Mouse (Mus musculus): ENCODE results near the gene Abcc1. TPM values are rescaled to one million over a fixed set of nuclear protein-coding genes. Genes with fewer than 3 reads are reported as not detected.

The Abcc1 gene
- total and polyA plus RNA-seq, 2 experiments from 2014 or later, result 7.5 to 11.9 TPM

DNA sequence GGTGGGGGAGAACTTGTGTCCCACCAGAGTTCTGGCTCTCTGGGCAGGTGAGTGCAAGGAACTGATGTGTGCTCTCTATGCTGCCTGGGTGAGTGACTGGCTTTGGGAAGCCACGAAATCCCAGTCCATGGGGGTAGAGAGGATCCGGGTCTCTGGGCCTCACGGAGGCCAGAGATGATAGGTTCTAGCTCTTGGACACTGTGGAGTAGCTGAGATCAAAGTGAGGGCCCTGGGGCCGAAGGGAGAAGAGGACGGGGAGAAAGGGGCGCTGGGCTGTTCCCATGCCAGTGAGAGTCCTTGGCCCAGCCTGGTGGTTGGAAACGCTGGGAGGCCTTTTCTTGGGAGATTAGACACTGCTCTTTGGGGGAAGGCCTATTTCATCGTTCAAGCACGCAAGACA, 53.8 kb downstream of the Abcc1 start:
- 87% methylated on average over 9 of the region's 9 CpGs for WGBS
- no peaks in the 10 kb centered on the region for H3K27me3 ChIP-seq (ENCODE audit: insufficient read depth, low read length)
- H3K4me3 ChIP-seq (ENCODE audit: low read depth, low read length), result no peak overlapping the region
- H3K36me3 ChIP-seq (ENCODE audit: insufficient read depth, low read length), result peaks cover 26% of the 10 kb centered on the region
- no peak for ATAC-seq (ENCODE audit: low FRiP score)
- H3K27ac ChIP-seq (ENCODE audit: low read depth, low read length), result no peak overlapping the region
- no peak for TF ChIP-seq CTCF (IDR thresholded peaks at IDR 0.05)
- no peak overlapping the region for H3K4me2 ChIP-seq (ENCODE audit: low read depth, low read length, poor library complexity, severe bottlenecking)
- no peaks in the 10 kb centered on the region for H3K4me1 ChIP-seq (ENCODE audit: insufficient read depth, low read length)
- no peaks in the 10 kb centered on the region for H3K9me3 ChIP-seq (ENCODE audit: low read length)
- H3K9ac ChIP-seq (replicated peaks; ENCODE audit: low read length, poor library complexity, severe bottlenecking), result no peak overlapping the region
- no peak for DNase-seq (ENCODE audit: low spot score)

DNA sequence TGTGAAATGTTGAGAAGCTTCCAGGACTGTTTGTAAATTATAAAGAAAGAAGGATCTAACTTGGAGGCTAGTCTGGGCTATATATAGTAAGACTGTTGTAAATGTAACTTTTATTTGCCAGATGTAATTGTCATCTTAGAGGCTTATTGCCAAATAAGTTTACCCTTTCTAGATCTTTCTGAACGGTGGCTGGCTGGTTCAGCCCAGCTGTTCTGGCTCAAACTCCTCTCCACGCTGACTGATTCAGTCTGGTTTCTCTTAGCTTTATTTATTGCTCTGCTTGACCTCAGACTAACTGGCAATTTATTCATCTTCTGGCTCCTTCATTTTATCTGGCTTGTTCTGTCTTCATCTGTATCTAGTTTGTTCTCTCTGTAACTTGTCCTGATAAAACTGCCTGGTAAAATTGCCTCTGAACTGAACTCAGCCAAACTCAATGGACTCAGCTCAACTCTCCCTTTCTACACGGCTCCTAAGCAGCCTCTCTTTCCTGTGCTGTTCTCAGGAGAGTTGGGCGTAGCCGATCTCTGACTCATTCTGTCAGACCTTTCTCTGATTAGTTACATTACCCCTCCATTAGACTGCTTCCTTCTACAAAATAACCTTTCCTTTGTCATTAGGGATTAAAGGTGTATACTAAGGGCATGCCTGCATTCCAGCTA, 55.7 kb downstream of the Abcc1 start:
- no peak overlapping the region for H3K4me3 ChIP-seq (ENCODE audit: low read depth, low read length)
- no peak for TF ChIP-seq CTCF (IDR thresholded peaks at IDR 0.05)
- DNase-seq (ENCODE audit: low spot score) (no peak), ATAC-seq (ENCODE audit: low FRiP score) (no peak)
- H3K36me3 ChIP-seq (ENCODE audit: insufficient read depth, low read length), result peaks cover 13% of the 10 kb centered on the region
- no peak overlapping the region for H3K4me2 ChIP-seq (ENCODE audit: low read depth, low read length, poor library complexity, severe bottlenecking)
- no peaks in the 10 kb centered on the region for H3K4me1 ChIP-seq (ENCODE audit: insufficient read depth, low read length)
- no peak overlapping the region for H3K27ac ChIP-seq (ENCODE audit: low read depth, low read length)
- 89% methylated on average over 5 of the region's 5 CpGs for WGBS
- H3K9ac ChIP-seq (replicated peaks; ENCODE audit: low read length, poor library complexity, severe bottlenecking), result no peak overlapping the region
- H3K27me3 ChIP-seq (ENCODE audit: insufficient read depth, low read length), result no peaks in the 10 kb centered on the region
- no peaks in the 10 kb centered on the region for H3K9me3 ChIP-seq (ENCODE audit: low read length)

DNA sequence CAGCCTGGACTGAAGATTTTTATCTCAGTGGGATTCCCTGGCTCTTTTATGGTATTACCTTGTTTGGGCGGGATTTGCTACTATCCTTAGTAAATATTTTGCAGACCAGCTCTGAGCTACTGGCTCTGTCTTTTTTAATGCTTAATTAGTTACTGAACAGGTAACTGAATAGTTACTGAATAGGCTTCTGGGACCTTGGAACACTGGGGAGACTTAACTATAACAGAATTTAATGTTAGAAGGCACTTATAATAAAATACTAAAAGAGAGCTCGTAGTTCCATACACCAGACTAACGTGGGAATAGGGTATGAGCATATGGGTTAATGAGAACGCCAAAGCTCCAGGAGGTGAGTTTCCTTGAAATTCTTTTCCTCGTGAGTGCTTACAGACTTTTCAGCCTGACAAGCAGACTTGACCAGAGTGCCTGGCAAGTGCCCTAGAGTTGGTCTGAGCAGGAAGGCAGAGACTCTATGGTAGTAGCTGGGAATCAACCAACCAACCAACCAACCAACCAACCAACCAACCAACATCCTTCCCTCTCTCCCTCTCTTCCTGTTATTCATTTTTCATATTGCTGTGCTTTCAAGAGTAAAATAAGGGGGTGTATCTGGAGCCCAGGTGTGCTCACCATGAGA, 59.3 kb downstream of the Abcc1 start:
- Histone ChIP-seq H3K9me3 (ENCODE audit: low read length) (no peaks in the 10 kb centered on the region), H3K36me3 (ENCODE audit: insufficient read depth, low read length) (peaks cover 7% of the 10 kb centered on the region; the same call in 1 of the 2 replicates), H3K4me3 (ENCODE audit: low read depth, low read length) (no peak overlapping the region), H3K4me1 (ENCODE audit: insufficient read depth, low read length) (no peaks in the 10 kb centered on the region), H3K27me3 (ENCODE audit: insufficient read depth, low read length) (no peaks in the 10 kb centered on the region), H3K9ac (replicated peaks; ENCODE audit: low read length, poor library complexity, severe bottlenecking) (no peak overlapping the region), H3K4me2 (ENCODE audit: low read depth, low read length, poor library complexity, severe bottlenecking) (no peak overlapping the region), H3K27ac (ENCODE audit: low read depth, low read length) (no peak overlapping the region)
- DNase-seq (ENCODE audit: low spot score) (no peak), ATAC-seq (ENCODE audit: low FRiP score) (no peak)
- 90% methylated on average over 5 of the region's 5 CpGs for WGBS
- no peak for TF ChIP-seq CTCF (IDR thresholded peaks at IDR 0.05)

DNA sequence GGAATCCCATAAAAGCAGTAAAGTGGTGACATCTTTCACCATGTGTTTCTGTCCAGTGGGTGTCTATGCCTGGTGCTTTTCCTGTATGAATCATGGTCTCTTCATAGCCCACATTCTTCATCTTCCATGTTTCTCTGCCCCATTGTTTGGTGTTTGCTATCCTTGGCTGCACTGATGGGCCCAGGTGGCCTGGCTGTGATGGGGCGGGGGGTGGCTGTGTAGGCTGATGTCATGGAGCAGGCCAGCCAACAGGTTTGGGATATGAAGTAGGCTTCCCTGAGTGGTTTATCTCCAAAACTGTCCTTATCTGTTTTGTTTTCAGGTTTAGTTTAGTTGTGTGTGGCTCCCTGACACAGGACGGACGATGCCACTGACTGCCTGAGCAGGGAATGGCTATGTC, 60.7 kb downstream of the Abcc1 start:
- DNase-seq (ENCODE audit: low spot score) (no peak), ATAC-seq (ENCODE audit: low FRiP score) (no peak)
- Histone ChIP-seq H3K4me1 (ENCODE audit: insufficient read depth, low read length) (no peaks in the 10 kb centered on the region), H3K36me3 (ENCODE audit: insufficient read depth, low read length) (peaks cover 7% of the 10 kb centered on the region; the same call in 1 of the 2 replicates), H3K4me3 (ENCODE audit: low read depth, low read length) (no peak overlapping the region), H3K27me3 (ENCODE audit: insufficient read depth, low read length) (no peaks in the 10 kb centered on the region), H3K4me2 (ENCODE audit: low read depth, low read length, poor library complexity, severe bottlenecking) (no peak overlapping the region), H3K9me3 (ENCODE audit: low read length) (no peaks in the 10 kb centered on the region), H3K27ac (ENCODE audit: low read depth, low read length) (no peak overlapping the region), H3K9ac (replicated peaks; ENCODE audit: low read length, poor library complexity, severe bottlenecking) (no peak overlapping the region)
- WGBS, result 98% methylated on average over 3 of the region's 3 CpGs
- no peak for TF ChIP-seq CTCF (IDR thresholded peaks at IDR 0.05)

DNA sequence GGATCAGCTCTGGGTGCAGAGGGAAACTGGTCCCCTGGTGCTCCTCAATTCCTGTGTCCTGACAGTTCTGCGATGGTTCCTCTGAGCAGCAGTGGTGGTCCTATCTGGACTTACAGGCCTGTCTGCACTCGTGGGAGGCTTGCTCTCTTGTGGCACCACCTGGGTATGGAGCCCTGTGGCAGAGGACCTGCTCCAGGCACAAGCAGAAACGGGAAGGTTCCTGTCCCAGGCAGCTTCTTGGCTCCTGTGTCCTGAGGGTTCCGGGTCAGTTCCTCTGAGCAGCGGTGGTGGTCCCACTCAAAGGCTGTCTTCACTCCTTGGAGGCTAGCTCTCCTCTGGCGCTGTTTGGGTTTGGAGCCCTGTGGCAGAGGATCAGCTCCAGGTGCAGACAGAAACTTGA, 68.0 kb downstream of the Abcc1 start:
- ATAC-seq (ENCODE audit: low FRiP score) (no peak), DNase-seq (ENCODE audit: low spot score) (no peak)
- Histone ChIP-seq H3K36me3 (ENCODE audit: insufficient read depth, low read length) (0 out of 2 replicates have a peak, but pooled peaks cover 4% of the 10 kb centered on the region), H3K27me3 (ENCODE audit: insufficient read depth, low read length) (no peaks in the 10 kb centered on the region), H3K27ac (ENCODE audit: low read depth, low read length) (no peak overlapping the region), H3K9ac (replicated peaks; ENCODE audit: low read length, poor library complexity, severe bottlenecking) (no peak overlapping the region), H3K9me3 (ENCODE audit: low read length) (no peaks in the 10 kb centered on the region), H3K4me1 (ENCODE audit: insufficient read depth, low read length) (no peaks in the 10 kb centered on the region), H3K4me3 (ENCODE audit: low read depth, low read length) (no peak overlapping the region), H3K4me2 (ENCODE audit: low read depth, low read length, poor library complexity, severe bottlenecking) (no peak overlapping the region)
- 88% methylated on average over 6 of the region's 6 CpGs for WGBS
- TF ChIP-seq CTCF (IDR thresholded peaks at IDR 0.05), result no peak

DNA sequence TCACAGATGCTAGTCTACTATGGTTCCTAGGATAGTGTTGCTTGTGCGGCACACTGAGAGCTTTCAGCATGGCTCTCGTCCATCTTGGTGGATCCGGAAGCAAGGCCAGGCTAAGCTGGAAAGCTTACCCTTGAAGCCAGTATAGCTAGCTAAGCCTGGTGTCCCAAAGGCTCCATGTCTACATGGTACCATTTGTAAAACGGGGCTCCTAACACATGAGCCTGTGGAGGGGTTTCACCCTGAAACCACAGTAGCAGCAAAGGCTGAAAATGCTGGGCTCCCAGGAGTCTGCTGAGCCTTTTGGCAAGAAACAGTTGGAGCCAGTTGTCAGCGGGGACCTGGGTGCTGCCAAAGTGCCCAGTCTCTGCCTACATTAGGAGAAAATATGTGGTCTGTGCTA, 71.6 kb downstream of the Abcc1 start:
- 91% methylated on average over 5 of the region's 5 CpGs for WGBS

More for the DNA sequence above, 71.6 kb downstream of the Abcc1 start:
- no peak for DNase-seq (ENCODE audit: low spot score)
- H3K27me3 ChIP-seq (ENCODE audit: insufficient read depth, low read length), result no peaks in the 10 kb centered on the region
- H3K4me1 ChIP-seq (ENCODE audit: insufficient read depth, low read length), result no peaks in the 10 kb centered on the region
- ATAC-seq (ENCODE audit: low FRiP score), result no peak
- H3K9me3 ChIP-seq (ENCODE audit: low read length), result no peaks in the 10 kb centered on the region
- H3K4me2 ChIP-seq (ENCODE audit: low read depth, low read length, poor library complexity, severe bottlenecking), result no peak overlapping the region
- H3K27ac ChIP-seq (ENCODE audit: low read depth, low read length), result no peak overlapping the region
- H3K9ac ChIP-seq (replicated peaks; ENCODE audit: low read length, poor library complexity, severe bottlenecking), result no peak overlapping the region
- no peak for TF ChIP-seq CTCF (IDR thresholded peaks at IDR 0.05)
- H3K4me3 ChIP-seq (ENCODE audit: low read depth, low read length), result no peak overlapping the region
- H3K36me3 ChIP-seq (ENCODE audit: insufficient read depth, low read length), result 0 out of 2 replicates have a peak, but pooled peaks cover 4% of the 10 kb centered on the region

Data from midbrain, postnatal 0 days (tissue).